Mouse (Mus musculus) forebrain, embryonic 16.5 days (tissue): ENCODE measurements around the gene Srcin1. TPM values are rescaled to one million over a fixed set of nuclear protein-coding genes. Genes with fewer than 3 reads are reported as not detected.

ENCODE experiments used
- ATAC-seq: fragments of 200-750 bp; cut with Nextera tagmentation; 2 replicates; pipeline ENCODE4 v1.8.0; 2017; ENCODE audit warnings: mild to moderate bottlenecking, moderate library complexity
- H3K27ac ChIP-seq: fragments of 300-500 bp; sonication (generic); 2 replicates; pipeline ENCODE4 v1.5.1; 2014; ENCODE audit warnings: low read length, control low read depth
- H3K27me3 ChIP-seq: fragments of 300-500 bp; sonication (generic); replicated peaks from 2 replicates; pipeline ENCODE4 v1.6.1; 2014; ENCODE audit warnings: low read length; ENCODE audit not compliant: control insufficient read depth, insufficient read depth
- H3K36me3 ChIP-seq: fragments of 300-500 bp; sonication (generic); 2 replicates; pipeline ENCODE4 v1.6.1; 2014; ENCODE audit not compliant: control insufficient read depth, insufficient read depth
- H3K4me1 ChIP-seq: fragments of 300-500 bp; sonication (generic); replicated peaks from 2 replicates; pipeline ENCODE4 v1.6.1; 2014; ENCODE audit warnings: low read length; ENCODE audit not compliant: control insufficient read depth, insufficient read depth
- H3K4me2 ChIP-seq: fragments of 300-500 bp; sonication (generic); 2 replicates; pipeline ENCODE4 v1.6.1; 2014; ENCODE audit warnings: mild to moderate bottlenecking, low read length, control low read depth
- H3K4me3 ChIP-seq: fragments of 300-500 bp; sonication (generic); replicated peaks from 2 replicates; pipeline ENCODE4 v1.5.1; 2014; ENCODE audit warnings: mild to moderate bottlenecking, low read length, control low read depth
- H3K9ac ChIP-seq: fragments of 300-500 bp; sonication (generic); replicated peaks from 2 replicates; pipeline ENCODE4 v1.6.1; 2014; ENCODE audit warnings: low read depth, low read length, control low read depth
- H3K9me3 ChIP-seq: fragments of 300-500 bp; sonication (generic); 2 replicates; pipeline ENCODE4 v1.6.1; 2016; ENCODE audit warnings: low read length; ENCODE audit not compliant: control insufficient read depth
- WGBS: fragments of 180-500 bp; shearing (Covaris S2); extraction: QIAGEN DNeasy Blood & Tissue Kit; methylation state at CpG from one replicate; pipeline ENCODE4 v1.1.7; 2014; 5-methylcytosine and 5-hydroxymethylcytosine counted together
- polyA plus RNA-seq: library from polyadenylated mRNA; unstranded; fragments of >200 nt; fragmentation: Nextera tagmentation; extraction: Ambion mirVana; gene quantifications from 2 replicates; pipeline ENCODE4 v1.2.1, GENCODE M21; 2015

Srcin1 gene
- polyA plus RNA-seq, 1 experiment from 2014 or later, result 9.9 TPM

- Histone ChIP-seq H3K4me2 (no peak overlapping the region), H3K4me3 (no peak overlapping the region), H3K27me3 (0 out of 2 replicates have a peak, but pooled peaks cover 4% of the 10 kb centered on the region), H3K9ac (no peak overlapping the region), H3K27ac (no peak overlapping the region), H3K36me3 (peaks cover 23% of the 10 kb centered on the region), H3K9me3 (no peaks in the 10 kb centered on the region), H3K4me1 (no peaks in the 10 kb centered on the region)
- WGBS, result 89% methylated on average over 3 of the region's 3 CpGs
- ATAC-seq, result no peak
Measured at GRCm38 (mm10) chr11:97461307-97461820, 114.6 kb downstream of the Srcin1 start.

Other genes with a start within 250 kb of the Srcin1 start
- gene Gpr179, start 224.1 kb downstream of the Srcin1 start, polyA plus RNA-seq, result 0.16 and 0.19 TPM in 2 replicates
- 10.7 and 11.5 TPM in 2 replicates for gene Socs7, start 213.6 kb downstream of the Srcin1 start, polyA plus RNA-seq
- gene Arhgap23, start 160.7 kb downstream of the Srcin1 start, polyA plus RNA-seq, result 6.9 and 7.5 TPM in 2 replicates
- gene 4933428G20Rik, start 75.8 kb downstream of the Srcin1 start, polyA plus RNA-seq, result 0.29 and 1.2 TPM in 2 replicates
- gene Epop, start 53.5 kb upstream of the Srcin1 start, polyA plus RNA-seq, result 2.1 and 2.6 TPM in 2 replicates
- 4.2 and 5.1 TPM in 2 replicates for gene Mllt6, start 87.2 kb upstream of the Srcin1 start, polyA plus RNA-seq
- 14.6 and 15.4 TPM in 2 replicates for gene Cisd3, start 109.6 kb upstream of the Srcin1 start, polyA plus RNA-seq
- 14.8 and 19.8 TPM in 2 replicates for gene Pcgf2, start 124.3 kb upstream of the Srcin1 start, polyA plus RNA-seq
- 403 and 431 TPM in 2 replicates for gene Psmb3, start 127.2 kb upstream of the Srcin1 start, polyA plus RNA-seq
- 4.1 and 4.7 TPM in 2 replicates for gene Pip4k2b, start 168.5 kb upstream of the Srcin1 start, polyA plus RNA-seq
- 17.1 and 19.5 TPM in 2 replicates for gene Cwc25, start 190.4 kb upstream of the Srcin1 start, polyA plus RNA-seq
- gene 1700001P01Rik, start 199.7 kb upstream of the Srcin1 start, polyA plus RNA-seq, result 0.57 and 0.85 TPM in 2 replicates
- 298 and 306 TPM in 2 replicates for gene Rpl23, start 206.3 kb upstream of the Srcin1 start, polyA plus RNA-seq
- gene Lasp1, start 222.8 kb upstream of the Srcin1 start, polyA plus RNA-seq, result 140 and 159 TPM in 2 replicates